Mouse (Mus musculus) heart, embryonic 14.5 days (tissue): ENCODE results near the gene Rtf2. TPM values are rescaled to one million over a fixed set of nuclear protein-coding genes. Genes with fewer than 3 reads are reported as not detected.

Experiments
- ATAC-seq: fragments of 200-750 bp; cut with Nextera tagmentation; 2 replicates; pipeline ENCODE4 v1.8.0; 2017; ENCODE audit warnings: low read depth, moderate TSS enrichment; ENCODE audit not compliant: insufficient number of reproducible peaks, insufficient read depth, low FRiP score
- H3K27ac ChIP-seq, 2 experiments: fragments of 200-500 bp in 1 of 2; fragments of 300-500 bp in 1 of 2; sonication (generic) in 1 of 2; replicated peaks in 1 of 2; 2 replicates each; pipeline ENCODE4 v1.5.1; 2012 to 2014; ENCODE audit warnings: low read depth in 2 of 2, low read length in 2 of 2, control low read depth in 1 of 2, mild to moderate bottlenecking in 1 of 2, mixed read lengths in 1 of 2; ENCODE audit not compliant: control insufficient read depth in 1 of 2, insufficient read depth in 1 of 2
- H3K27me3 ChIP-seq: fragments of 300-500 bp; sonication (generic); 2 replicates; pipeline ENCODE4 v1.6.1; 2014; ENCODE audit warnings: mild to moderate bottlenecking, low read length, control low read depth; ENCODE audit not compliant: control insufficient read depth, insufficient read depth
- H3K36me3 ChIP-seq: fragments of 300-500 bp; sonication (generic); 2 replicates; pipeline ENCODE4 v1.6.1; 2014; ENCODE audit warnings: mild to moderate bottlenecking, control low read depth, low read length, mixed read lengths; ENCODE audit not compliant: control insufficient read depth, insufficient read depth
- H3K4me1 ChIP-seq, 2 experiments: fragments of 200-500 bp in 1 of 2; fragments of 300-500 bp in 1 of 2; sonication (generic) in 1 of 2; 2 replicates each; pipeline ENCODE4 v1.6.1; 2012 to 2014; ENCODE audit warnings: low read length in 2 of 2, control low read depth in 1 of 2, mixed read lengths in 1 of 2; ENCODE audit not compliant: control insufficient read depth in 2 of 2, insufficient read depth in 2 of 2
- H3K4me2 ChIP-seq: fragments of 300-500 bp; sonication (generic); 2 replicates; pipeline ENCODE4 v1.6.1; 2014; ENCODE audit warnings: mild to moderate bottlenecking, low read length
- H3K4me3 ChIP-seq, 2 experiments: fragments of 200-500 bp in 1 of 2; fragments of 300-500 bp in 1 of 2; sonication (generic) in 1 of 2; 2 replicates each; pipeline ENCODE4 v1.5.1; 2012 to 2014; ENCODE audit warnings: low read length in 2 of 2, mild to moderate bottlenecking in 2 of 2, control low read depth in 1 of 2, low read depth in 1 of 2, moderate library complexity in 1 of 2; ENCODE audit not compliant: control insufficient read depth in 1 of 2, insufficient read depth in 1 of 2
- H3K9ac ChIP-seq: fragments of 300-500 bp; sonication (generic); 2 replicates; pipeline ENCODE4 v1.6.1; 2014; ENCODE audit warnings: mild to moderate bottlenecking, low read length
- H3K9me3 ChIP-seq: fragments of 300-500 bp; sonication (generic); 2 replicates; pipeline ENCODE4 v1.6.1; 2016; ENCODE audit warnings: low read length, control low read depth; ENCODE audit not compliant: control insufficient read depth
- WGBS: fragments of 180-500 bp; shearing (Covaris S2); extraction: QIAGEN DNeasy Blood & Tissue Kit; methylation state at CpG from one replicate; pipeline ENCODE4 v1.1.7; 2014; 5-methylcytosine and 5-hydroxymethylcytosine counted together
- polyA plus RNA-seq: library from polyadenylated mRNA; unstranded; fragments of >200 nt; fragmentation: Nextera tagmentation; extraction: Ambion mirVana; gene quantifications from 2 replicates; pipeline ENCODE4 v1.2.1, GENCODE M21; 2014

Rtf2 gene
- polyA plus RNA-seq, 1 experiment from 2014 or later = 48.3 TPM

DNA sequence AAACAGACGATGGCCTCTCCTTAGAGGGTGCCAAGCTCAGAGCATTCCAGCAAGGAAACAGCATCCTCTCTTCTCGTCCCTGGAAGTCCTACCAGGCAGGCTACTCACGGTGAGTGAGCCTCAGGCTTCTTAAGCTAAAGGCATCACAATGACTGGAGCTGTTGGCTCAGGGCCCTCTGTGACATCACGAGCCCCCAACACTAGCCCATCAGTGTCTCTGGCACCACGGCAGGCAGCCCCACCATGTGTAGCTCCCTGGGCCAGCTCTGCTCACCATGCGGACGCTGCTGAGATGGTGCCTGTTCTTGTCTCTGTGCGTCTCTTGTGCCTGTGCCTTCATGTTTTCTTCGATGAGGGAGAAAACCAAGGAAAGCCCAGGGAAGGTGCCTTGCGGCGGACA, 32.0 kb downstream of the Rtf2 start, which contains the start of gene Fam209:
TSS of gene Fam209 (plus strand) at position 203 of the 400 bp plus-strand sequence.
- Histone ChIP-seq H3K27me3 (no peaks in the 10 kb centered on the region), H3K4me2 (no peak within 1 kb of the TSS), H3K4me3 (no peak within 1 kb of the TSS), H3K4me1 (peaks cover 7 to 15% of the 10 kb centered on the region in 2 experiments), H3K9ac (0 out of 2 replicates have a peak within 1 kb of the TSS, but pooled peaks have one; percentile 27), H3K36me3 (peaks cover 28% of the 10 kb centered on the region), H3K9me3 (no peaks in the 10 kb centered on the region), H3K27ac (no peak within 1 kb of the TSS; a peak in 1 of 4 replicates)
- WGBS = 87% methylated on average over 11 of the region's 11 CpGs
- no peak for ATAC-seq

DNA sequence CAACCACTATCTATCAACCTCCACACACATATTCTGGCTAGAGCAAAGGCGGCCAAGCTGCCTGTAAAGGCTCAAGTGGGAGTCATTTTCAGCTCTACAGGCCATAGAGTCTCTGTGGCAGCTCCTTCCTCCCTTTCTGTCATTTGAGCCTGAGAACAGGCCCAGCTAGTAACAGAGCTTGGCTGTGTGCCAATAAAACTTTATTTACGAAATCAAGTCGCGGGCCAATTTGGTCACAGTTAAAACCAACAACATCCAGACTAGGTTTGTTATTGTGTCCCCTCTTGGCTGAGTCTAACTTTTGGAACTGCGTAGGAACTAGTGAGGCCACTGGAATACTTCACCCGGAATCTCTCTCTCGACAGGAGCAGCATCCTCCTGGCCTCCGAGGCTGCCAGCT, 33.2 kb downstream of the Rtf2 start:
- Histone ChIP-seq H3K9ac (0 out of 2 replicates have a peak overlapping the region, but pooled peaks have one; percentile 27), H3K4me1 (peaks cover 7 to 15% of the 10 kb centered on the region in 2 experiments), H3K36me3 (peaks cover 21% of the 10 kb centered on the region), H3K9me3 (no peaks in the 10 kb centered on the region), H3K27ac (no peak overlapping the region; a peak in 1 of 4 replicates), H3K27me3 (no peaks in the 10 kb centered on the region), H3K4me2 (no peak overlapping the region), H3K4me3 (no peak overlapping the region)
- ATAC-seq = no peak
- WGBS = 47% methylated on average over 8 of the region's 8 CpGs

GRCm38 (mm10) chr2:172474970-172475369, 34.6 kb downstream of the Rtf2 start:
- H3K9me3 ChIP-seq = no peaks in the 10 kb centered on the region
- peaks cover 7 to 15% of the 10 kb centered on the region in 2 experiments for H3K4me1 ChIP-seq
- WGBS = 36% methylated on average over 6 of the region's 6 CpGs
- H3K4me2 ChIP-seq = no peak overlapping the region
- peaks cover 7% of the 10 kb centered on the region; the same call in 1 of the 2 replicates for H3K36me3 ChIP-seq
- no peaks in the 10 kb centered on the region for H3K27me3 ChIP-seq
- no peak overlapping the region for H3K4me3 ChIP-seq
- no peak overlapping the region for H3K9ac ChIP-seq
- ATAC-seq = no peak
- H3K27ac ChIP-seq = no peak overlapping the region

- Histone ChIP-seq H3K4me3 (0 out of 4 replicates have a peak overlapping the region, but pooled peaks of 1 of the 2 experiments have one; percentile 31), H3K9me3 (no peaks in the 10 kb centered on the region), H3K27ac (peak overlapping the region; percentile 51 to 55; a peak in 2 of 4 replicates), H3K9ac (0 out of 2 replicates have a peak overlapping the region, but pooled peaks have one; percentile 16), H3K4me1 (peaks cover 7 to 15% of the 10 kb centered on the region in 2 experiments), H3K27me3 (no peaks in the 10 kb centered on the region), H3K36me3 (no peaks in the 10 kb centered on the region), H3K4me2 (peak overlapping the region; percentile 67)
- 14% methylated on average over 10 of the region's 10 CpGs for WGBS
- ATAC-seq = no peak
These were observed 36.4 kb downstream of the Rtf2 start for GRCm38 (mm10) chr2:172476707-172477260.

GRCm38 (mm10) chr2:172477350-172477749, 37.0 kb downstream of the Rtf2 start:
- peak overlapping the region; percentile 31 to 35 for H3K4me3 ChIP-seq
- no peaks in the 10 kb centered on the region for H3K36me3 ChIP-seq
- ATAC-seq = no peak; the same call in 1 of the 2 replicates
- peaks cover 7 to 15% of the 10 kb centered on the region in 2 experiments for H3K4me1 ChIP-seq
- 19% methylated on average over 3 of the region's 3 CpGs for WGBS
- peak overlapping the region; percentile 67 for H3K4me2 ChIP-seq
- no peaks in the 10 kb centered on the region for H3K9me3 ChIP-seq
- no peaks in the 10 kb centered on the region for H3K27me3 ChIP-seq
- peak overlapping the region; percentile 55 to 83; a peak in 3 of 4 replicates for H3K27ac ChIP-seq
- peak overlapping the region; percentile 63 for H3K9ac ChIP-seq

DNA sequence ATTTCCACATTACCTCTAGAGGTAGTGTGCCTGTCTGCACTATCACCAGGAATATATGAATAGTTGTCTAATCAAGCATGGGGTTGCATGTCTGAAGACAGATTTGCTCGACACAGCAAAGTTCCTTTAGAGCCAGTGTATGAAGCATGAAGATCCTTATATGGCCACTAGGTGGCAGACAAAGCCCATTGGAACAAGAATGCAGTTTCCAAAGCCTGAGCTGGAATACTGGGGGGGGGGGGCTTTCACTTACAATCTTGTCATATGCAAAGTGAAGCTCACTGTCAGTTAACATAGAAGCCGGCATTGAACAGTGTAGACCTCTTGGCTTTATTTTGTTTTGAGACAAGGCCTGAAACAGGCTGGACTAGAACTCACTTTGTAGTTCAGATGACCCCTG, 37.5 kb downstream of the Rtf2 start:
- no peaks in the 10 kb centered on the region for H3K36me3 ChIP-seq
- ATAC-seq = peak; percentile 6; the same call in 1 of the 2 replicates
- H3K4me2 ChIP-seq = peak overlapping the region; percentile 67
- no peaks in the 10 kb centered on the region for H3K27me3 ChIP-seq
- H3K4me1 ChIP-seq = peaks cover 7 to 15% of the 10 kb centered on the region in 2 experiments
- H3K27ac ChIP-seq = peak overlapping the region; percentile 34 to 83; a peak in 3 of 4 replicates
- H3K9ac ChIP-seq = peak overlapping the region; percentile 63
- WGBS = 5% methylated on average over 2 of the region's 2 CpGs
- no peaks in the 10 kb centered on the region for H3K9me3 ChIP-seq
- peak overlapping the region; percentile 31 to 35 for H3K4me3 ChIP-seq

GRCm38 (mm10) chr2:172480296-172480695, 39.9 kb downstream of the Rtf2 start:
- H3K36me3 ChIP-seq = no peaks in the 10 kb centered on the region
- 65% methylated on average over 7 of the region's 7 CpGs for WGBS

More at GRCm38 (mm10) chr2:172480296-172480695, 39.9 kb downstream of the Rtf2 start:
- no peaks in the 10 kb centered on the region for H3K27me3 ChIP-seq
- H3K4me1 ChIP-seq = peaks cover 6 to 8% of the 10 kb centered on the region in 2 experiments
- ATAC-seq = no peak
- no peaks in the 10 kb centered on the region for H3K9me3 ChIP-seq
- no peak overlapping the region for H3K9ac ChIP-seq
- H3K27ac ChIP-seq = no peak overlapping the region
- no peak overlapping the region for H3K4me2 ChIP-seq
- H3K4me3 ChIP-seq = no peak overlapping the region
